Mouse (Mus musculus) ES-E14 (cell line): Measurements from ENCODE around the gene Gm21915.

Experiments
- CHD2 ChIP-seq: IDR thresholded peaks from 2 replicates; pipeline ENCODE4 v1.6.1; 2014; ENCODE audit warnings: mild to moderate bottlenecking, low read depth, low read length, inconsistent platforms
- HCFC1 ChIP-seq: IDR thresholded peaks from 2 replicates; pipeline ENCODE4 v1.6.1; 2012; ENCODE audit warnings: low read length, inconsistent platforms, borderline replicate concordance; ENCODE audit not compliant: insufficient read depth

DNA sequence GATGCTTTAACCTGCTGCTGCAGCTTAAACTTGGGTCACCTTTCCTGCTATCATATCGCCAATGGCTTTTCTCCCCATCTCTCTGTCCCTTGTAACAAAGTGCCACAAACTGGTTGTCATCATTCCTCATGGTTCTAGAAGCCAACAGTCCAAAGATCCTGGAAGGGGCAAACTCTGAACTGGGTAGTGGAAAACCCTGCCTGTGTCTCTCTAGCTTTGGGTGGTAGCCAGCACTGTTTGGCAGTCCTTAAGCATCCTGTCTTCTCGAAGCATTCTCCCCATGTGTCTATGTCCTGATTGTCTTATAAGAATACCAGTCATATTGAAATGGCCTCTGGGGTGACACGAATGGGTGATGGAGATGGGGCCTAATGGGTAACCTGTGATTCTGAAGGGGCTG is 45.1 kb upstream of the Gm21915 start:
- TF ChIP-seq HCFC1 = no peak
- no peak for TF ChIP-seq CHD2
